Mouse (Mus musculus) small intestine, adult 2 months (tissue): ENCODE results near the gene Lrtm2.
"Not testable (repeated sequence)": the region's sequence is repeated elsewhere in the genome, so short reads cannot be mapped to it uniquely, and the experiment has no call there.

Source experiments
- CTCF ChIP-seq: fragments of 200-500 bp; IDR thresholded peaks from 2 replicates; pipeline ENCODE4 v1.5.1; 2012; ENCODE audit warnings: low read depth, mild to moderate bottlenecking, control low read depth, inconsistent platforms, low read length, moderate library complexity, mixed read lengths; ENCODE audit not compliant: insufficient replicate concordance, insufficient read length; ENCODE audit errors: extremely low read depth
- POLR2A ChIP-seq: fragments of 200-500 bp; IDR thresholded peaks from 2 replicates; pipeline ENCODE4 v1.6.1; 2012; ENCODE audit warnings: low read depth, mild to moderate bottlenecking, control low read depth, inconsistent platforms, low read length, moderate library complexity

- TF ChIP-seq POLR2A, CTCF: not testable (repeated sequence)
Measured at GRCm38 (mm10) chr6:119366800-119367199, 36.2 kb upstream of the Lrtm2 start.
